Mouse (Mus musculus): ENCODE measurements around the gene Psmb5.
A peak's percentile ranks its signal among the peaks of the same experiment; 100 is the strongest.

The Psmb5 gene

GRCm38 (mm10) chr14:54617897-54618365 lies at the start of gene Psmb5:
TSS of gene Psmb5 (minus strand) at chr14:54618022.
- peak; percentile 83 for DNase-seq (ENCODE audit: low read depth, low spot score)

- DNase-seq (ENCODE audit: low read depth, low spot score), result no peak
Measured at GRCm38 (mm10) chr14:54664477-54665222, 46.8 kb upstream of the Psmb5 start.

- DNase-seq (ENCODE audit: low read depth, low spot score), result peak; percentile 60
Measured at GRCm38 (mm10) chr14:54660009-54660408, 42.2 kb upstream of the Psmb5 start.

- peak; percentile 68 for DNase-seq (ENCODE audit: low read depth, low spot score)
Measured at GRCm38 (mm10) chr14:54653496-54653895, 35.7 kb upstream of the Psmb5 start.

- no peak for DNase-seq (ENCODE audit: low read depth, low spot score)
Measured at GRCm38 (mm10) chr14:54652787-54653186, 35.0 kb upstream of the Psmb5 start.

DNA sequence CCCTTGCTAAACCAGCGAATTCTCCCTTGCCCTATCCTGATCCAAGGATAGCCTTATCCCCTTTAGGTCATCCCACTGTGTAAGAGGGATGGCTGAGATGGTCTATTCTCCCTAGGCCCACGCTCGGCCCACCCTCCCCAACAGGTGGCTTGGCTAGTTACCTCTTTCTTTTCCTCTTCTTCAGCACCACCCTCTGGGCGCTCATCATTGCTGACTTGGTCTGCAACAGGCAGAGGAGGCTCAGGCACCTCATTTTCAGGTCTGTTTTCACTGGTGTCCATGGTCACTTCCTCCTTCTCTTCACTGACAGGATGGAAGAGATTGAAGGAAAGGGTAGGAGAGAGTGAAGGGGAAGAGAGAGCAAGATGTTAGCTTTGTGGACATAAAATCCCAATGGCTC lies 33.7 kb upstream of the Psmb5 start:
- no peak for DNase-seq (ENCODE audit: low read depth, low spot score)

DNA sequence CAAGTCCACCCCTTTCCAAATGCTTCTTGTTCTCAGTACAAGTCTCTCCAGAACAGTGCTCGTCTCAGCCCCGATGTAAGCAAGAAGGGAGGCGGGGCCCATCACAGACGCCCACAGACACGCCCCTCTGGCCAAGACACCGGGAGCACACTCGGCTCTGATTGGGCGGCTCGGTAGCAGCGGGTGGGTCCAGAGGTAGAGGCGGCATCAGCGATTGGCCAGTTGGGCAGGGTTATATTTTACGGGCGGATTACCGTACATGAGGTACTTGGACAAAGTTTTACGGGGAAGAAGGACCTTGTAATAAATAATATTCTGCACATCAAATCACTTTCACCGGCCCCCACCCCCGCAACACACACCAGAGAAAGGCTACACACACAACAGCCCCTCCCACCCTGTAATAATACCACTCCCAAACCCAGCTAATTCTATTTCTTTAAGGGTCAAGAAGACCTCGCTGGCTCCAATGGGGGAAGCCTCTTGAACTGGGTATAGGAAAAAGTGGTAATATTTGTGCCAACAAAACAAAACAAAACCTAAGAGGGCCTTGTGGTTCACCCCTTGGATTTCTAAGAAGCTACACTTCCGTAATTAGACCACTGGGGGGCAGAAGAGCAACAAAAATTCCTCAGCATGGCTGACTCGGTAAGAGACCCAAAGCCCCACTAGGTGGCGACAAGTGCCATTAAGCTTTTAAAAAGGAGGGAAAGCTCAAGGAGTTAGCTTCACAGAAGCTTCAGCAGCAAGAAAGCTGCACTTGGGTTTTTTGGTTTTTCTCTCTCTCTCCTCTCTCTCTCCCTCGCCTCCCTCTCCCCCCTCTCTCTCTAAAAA lies 33.0 kb upstream of the Psmb5 start:
- peak; percentile 89 for DNase-seq (ENCODE audit: low read depth, low spot score)

GRCm38 (mm10) chr14:54647900-54648299 lies 30.1 kb upstream of the Psmb5 start:
- no peak for DNase-seq (ENCODE audit: low read depth, low spot score)

DNA sequence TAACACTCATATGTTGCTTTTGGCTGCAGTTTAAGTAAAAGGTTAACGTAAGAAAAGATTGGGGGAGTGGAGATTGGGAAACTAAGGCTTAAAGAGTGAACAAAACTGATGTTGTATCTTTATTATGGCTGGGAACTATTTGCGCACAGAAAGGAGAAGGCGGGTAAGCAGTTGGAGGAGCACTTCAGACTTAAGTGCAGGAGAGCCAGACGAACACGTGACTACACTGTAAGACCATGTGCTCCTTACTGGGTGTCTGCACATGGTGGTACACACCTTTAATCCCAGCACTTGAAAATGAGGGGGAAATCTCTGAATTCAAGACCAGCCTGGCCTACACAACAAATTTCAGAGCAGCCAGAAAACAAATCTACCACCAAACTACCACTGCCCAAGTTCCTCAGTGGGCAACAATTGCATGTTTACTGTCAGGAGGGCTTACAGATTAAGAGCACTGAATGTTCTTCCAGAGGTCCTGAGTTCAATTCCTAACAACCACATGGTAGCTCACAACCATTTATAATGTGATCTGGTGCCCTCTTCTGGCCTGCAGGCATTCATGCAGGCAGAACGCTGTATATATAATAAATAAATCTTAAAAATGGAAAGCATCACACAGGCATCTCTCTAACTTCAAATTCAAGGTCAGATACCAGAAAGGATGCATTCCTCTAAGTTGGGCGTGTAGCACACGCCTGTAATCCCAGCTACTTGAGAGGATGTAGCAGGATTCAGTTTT lies 29.2 kb upstream of the Psmb5 start:
- DNase-seq (ENCODE audit: low read depth, low spot score), result no peak

DNA sequence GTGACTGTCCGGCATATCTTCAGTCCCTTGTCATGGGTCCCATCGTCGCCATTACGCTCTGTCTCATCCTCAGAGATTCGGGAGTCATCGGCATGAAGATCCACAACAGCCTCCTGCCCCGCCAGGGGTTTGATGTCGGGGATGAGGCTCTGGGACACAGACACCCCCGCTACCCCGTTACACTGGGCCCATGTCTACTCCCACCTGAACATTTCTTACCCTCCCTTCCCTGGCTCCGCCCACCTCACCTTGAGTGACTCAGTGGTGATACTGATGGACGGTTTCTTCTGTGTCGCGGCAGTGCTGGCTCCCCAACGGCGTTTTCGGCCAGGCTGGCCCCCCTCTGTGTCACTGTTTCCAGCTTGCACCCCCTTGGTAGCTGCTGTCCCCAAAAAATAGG lies 28.6 kb upstream of the Psmb5 start:
- no peak for DNase-seq (ENCODE audit: low read depth, low spot score)

- no peak for DNase-seq (ENCODE audit: low read depth, low spot score)
Measured at GRCm38 (mm10) chr14:54644294-54644693, 26.5 kb upstream of the Psmb5 start.

DNA sequence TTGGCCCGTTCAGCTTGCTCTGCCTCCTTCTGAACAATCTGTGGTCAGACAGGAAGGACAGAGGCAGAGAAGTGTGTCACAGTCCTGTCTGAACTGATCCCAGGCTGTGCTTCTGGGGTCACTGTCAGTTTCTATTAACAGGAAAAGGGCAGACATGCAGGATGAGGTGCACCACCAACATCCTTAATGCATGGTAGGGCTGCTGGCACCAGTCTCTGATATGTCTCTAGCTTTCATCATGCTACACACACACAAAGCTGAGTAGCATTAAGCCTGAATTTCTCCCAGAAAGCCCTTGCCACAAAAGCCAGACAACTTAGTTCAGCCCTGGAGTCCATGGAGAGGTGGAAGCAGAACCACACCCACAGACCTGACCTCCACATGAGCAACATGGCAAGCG lies 25.2 kb upstream of the Psmb5 start:
- DNase-seq (ENCODE audit: low read depth, low spot score), result no peak

- DNase-seq (ENCODE audit: low read depth, low spot score), result no peak
Measured at GRCm38 (mm10) chr14:54642224-54642944, 24.6 kb upstream of the Psmb5 start.

DNA sequence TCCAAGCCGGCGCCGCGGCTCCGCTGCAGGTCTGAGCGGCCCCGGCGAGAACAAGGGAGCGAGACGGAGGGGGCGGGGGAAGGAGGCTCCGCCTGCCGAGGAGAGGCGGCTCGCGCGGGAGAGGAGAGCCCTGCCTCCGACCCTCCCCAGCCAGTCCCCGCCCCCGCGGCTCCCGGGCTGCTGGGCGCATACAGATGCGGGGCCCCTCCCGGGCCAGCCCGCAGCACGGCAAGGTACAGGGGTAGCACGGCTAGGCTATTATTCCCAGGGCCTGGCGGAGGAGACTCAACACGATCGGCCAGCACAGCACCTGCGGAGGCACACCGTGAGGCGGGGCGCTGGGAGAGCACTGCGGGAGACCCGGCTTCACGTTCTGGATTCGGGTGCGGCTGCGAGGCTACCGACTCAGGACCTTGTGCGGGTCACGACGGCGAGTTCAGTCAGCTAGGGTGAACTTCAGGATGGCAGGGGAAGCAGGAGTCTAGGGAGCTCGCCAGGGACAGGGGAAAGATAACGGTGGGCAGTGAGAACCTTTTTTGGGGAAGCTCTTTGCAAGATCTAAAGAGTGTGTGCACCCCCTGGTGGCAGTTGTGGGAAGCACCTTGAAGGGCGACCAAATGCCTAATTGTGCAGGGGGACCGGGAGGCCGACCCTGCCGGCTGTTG lies 23.6 kb upstream of the Psmb5 start, which contains the start of gene Cdh24:
Cdh24 (minus strand) TSS at position 60 of the 665 bp plus-strand sequence.
- peak; percentile 72 for DNase-seq (ENCODE audit: low read depth, low spot score)

DNA sequence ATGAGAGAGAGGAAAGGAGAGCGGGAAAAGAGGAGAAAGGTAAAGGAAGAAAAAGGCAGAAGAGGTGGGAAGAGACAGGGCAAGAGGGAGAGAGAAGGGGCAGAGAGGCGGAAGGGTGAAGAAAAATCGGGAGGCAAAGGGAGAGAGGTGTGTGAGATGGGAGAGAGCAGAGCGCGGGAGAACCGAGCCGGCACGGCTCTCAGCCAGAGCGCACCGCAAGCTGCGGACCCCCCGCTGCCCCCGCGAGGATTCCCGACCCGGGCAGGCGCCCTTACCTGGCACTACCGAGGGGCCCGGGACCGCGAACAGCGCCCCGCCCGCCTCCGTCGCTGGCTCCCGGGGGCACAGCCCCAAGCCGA lies 23.1 kb upstream of the Psmb5 start, which contains the start of gene Gm17606:
Gm17606 (plus strand) TSS at position 7 of the 359 bp plus-strand sequence.
- no peak for DNase-seq (ENCODE audit: low read depth, low spot score)

GRCm38 (mm10) chr14:54640121-54640520 lies 22.3 kb upstream of the Psmb5 start:
- DNase-seq (ENCODE audit: low read depth, low spot score), result no peak

GRCm38 (mm10) chr14:54638210-54638609 lies 20.4 kb upstream of the Psmb5 start:
- no peak for DNase-seq (ENCODE audit: low read depth, low spot score)

- DNase-seq (ENCODE audit: low read depth, low spot score), result no peak
Measured at GRCm38 (mm10) chr14:54636954-54637353, 19.1 kb upstream of the Psmb5 start.

- no peak for DNase-seq (ENCODE audit: low read depth, low spot score)
Measured at GRCm38 (mm10) chr14:54634182-54634581, 16.4 kb upstream of the Psmb5 start.

DNA sequence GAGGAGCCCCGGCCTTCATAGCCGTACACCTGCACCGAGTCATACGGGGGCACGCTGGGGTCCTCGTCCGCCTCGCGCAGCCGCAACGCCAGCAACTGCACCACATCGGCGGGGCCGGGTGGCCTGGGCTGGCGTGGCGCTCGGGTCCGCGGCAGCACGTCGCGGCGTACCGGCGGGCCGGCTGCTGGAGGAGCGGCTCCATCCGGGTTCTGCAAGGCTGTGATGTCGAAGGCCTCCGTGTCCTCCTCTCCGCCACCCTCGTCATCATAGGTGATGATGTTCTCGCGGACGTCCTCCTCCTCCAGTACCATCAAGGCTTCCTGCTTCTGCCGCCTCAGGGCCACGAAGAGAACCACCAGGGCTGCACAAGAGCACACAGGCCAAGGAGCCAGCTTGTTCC lies 14.4 kb upstream of the Psmb5 start:
- DNase-seq (ENCODE audit: low read depth, low spot score), result no peak

DNA sequence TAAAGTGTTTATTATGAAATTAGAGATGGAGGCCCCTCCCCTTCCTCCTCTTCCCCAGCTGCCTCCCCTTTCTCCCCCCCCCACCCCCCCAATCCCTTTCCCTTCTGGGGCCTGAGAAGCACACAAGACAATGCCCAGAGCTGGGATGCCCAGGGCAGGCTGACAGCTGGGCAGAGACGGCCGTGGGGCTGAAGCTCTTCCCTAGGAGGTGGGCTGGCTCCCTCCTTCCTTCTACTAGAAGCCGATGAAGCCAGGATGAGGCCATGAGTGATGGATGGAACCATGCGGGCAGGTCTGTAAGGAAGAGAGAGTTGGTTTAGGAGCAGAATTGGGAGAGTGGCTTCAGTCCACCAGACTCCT lies 13.4 kb upstream of the Psmb5 start:
- no peak for DNase-seq (ENCODE audit: low read depth, low spot score)

All from c-Kit-negative CD71-positive TER-119-positive erythroid progenitor cells, embryonic 14.5 days (primary cell).